Mouse (Mus musculus): ENCODE data around the gene Kctd6. TPM values are rescaled to one million over a fixed set of nuclear protein-coding genes. Genes with fewer than 3 reads are reported as not detected.

The Kctd6 gene
- polyA plus RNA-seq, 1 experiment from 2014 or later = 15.7 TPM

DNA sequence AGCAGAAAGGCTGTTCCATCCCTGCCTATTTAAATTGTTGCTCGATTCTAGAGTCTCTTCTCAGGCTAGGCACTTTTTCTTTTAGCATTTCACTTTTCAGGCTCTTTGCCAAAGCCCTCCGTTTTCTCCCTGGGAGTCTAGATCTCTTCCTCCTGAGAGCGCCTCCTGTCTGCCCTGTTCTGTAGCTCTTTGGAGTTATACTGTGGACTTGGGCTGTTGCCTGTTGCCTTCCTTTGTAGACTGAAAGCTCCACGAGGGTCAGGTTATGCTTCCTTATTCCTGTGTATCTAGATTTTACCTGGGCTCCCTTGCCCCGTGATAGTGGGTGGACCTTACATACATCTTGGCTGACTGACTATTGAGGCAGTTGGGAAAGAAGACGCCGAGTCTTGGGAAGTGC is 4.3 kb downstream of the Kctd6 start:
- H3K27ac ChIP-seq (replicated peaks) = peak overlapping the region; percentile 50
- H3K36me3 ChIP-seq = peaks cover 7% of the 10 kb centered on the region
- peak overlapping the region; percentile 7 for H3K4me2 ChIP-seq (replicated peaks)
- WGBS = 18% methylated on average over 7 of the region's 7 CpGs
- H3K27me3 ChIP-seq = no peaks in the 10 kb centered on the region
- no peak overlapping the region for H3K9ac ChIP-seq (replicated peaks)
- H3K4me1 ChIP-seq = peaks cover 42% of the 10 kb centered on the region
- no peak overlapping the region for H3K4me3 ChIP-seq
- no peak for ATAC-seq (replicated peaks)
- no peaks in the 10 kb centered on the region for H3K9me3 ChIP-seq

DNA sequence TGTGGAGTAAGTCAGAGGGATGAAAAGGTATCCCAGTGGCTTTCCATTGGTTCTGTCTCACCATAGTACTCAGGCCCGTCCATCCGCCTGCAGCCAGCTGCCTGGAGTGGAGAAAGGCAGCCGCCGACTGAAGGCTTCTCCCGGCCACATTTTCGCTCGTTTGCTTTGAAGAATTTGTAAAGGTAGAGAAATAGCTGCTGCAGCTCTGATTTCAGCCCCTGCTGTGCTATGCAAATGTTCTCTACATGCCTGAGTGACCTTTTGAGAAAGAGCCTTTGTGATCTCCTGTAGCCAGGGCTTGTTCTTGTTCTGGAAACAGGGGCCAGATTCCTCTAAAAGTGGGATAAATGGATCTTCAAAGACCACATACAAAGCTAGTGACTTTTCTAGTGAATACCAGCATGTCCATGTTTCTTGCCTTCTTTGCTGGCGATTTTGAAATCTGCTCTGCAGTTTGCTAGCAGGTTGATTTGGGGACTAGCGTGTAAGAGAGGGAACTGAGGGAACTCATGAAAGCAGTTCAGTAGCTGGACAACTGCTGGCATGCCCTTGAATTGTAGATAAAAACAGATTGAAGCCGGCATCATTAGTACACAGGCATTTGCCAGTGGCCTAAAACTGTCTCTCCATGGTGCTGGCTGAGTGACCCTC is 4.9 kb downstream of the Kctd6 start:
- WGBS = 6% methylated on average over 10 of the region's 10 CpGs
- peaks cover 7% of the 10 kb centered on the region for H3K36me3 ChIP-seq
- no peaks in the 10 kb centered on the region for H3K9me3 ChIP-seq
- no peak overlapping the region for H3K4me3 ChIP-seq
- H3K9ac ChIP-seq (replicated peaks) = no peak overlapping the region
- H3K4me1 ChIP-seq = peaks cover 40% of the 10 kb centered on the region
- peak; percentile 1; the same call in 1 of the 2 replicates for ATAC-seq (replicated peaks)
- H3K4me2 ChIP-seq (replicated peaks) = peak overlapping the region; percentile 7
- peak overlapping the region; percentile 50 for H3K27ac ChIP-seq (replicated peaks)
- H3K27me3 ChIP-seq = no peaks in the 10 kb centered on the region

GRCm38 (mm10) chr14:8219876-8220275 is 5.9 kb downstream of the Kctd6 start:
- H3K9ac ChIP-seq (replicated peaks) = no peak overlapping the region
- peaks cover 7% of the 10 kb centered on the region for H3K36me3 ChIP-seq
- H3K4me3 ChIP-seq = no peak overlapping the region
- no peaks in the 10 kb centered on the region for H3K9me3 ChIP-seq
- H3K4me2 ChIP-seq (replicated peaks) = no peak overlapping the region
- no peak for ATAC-seq (replicated peaks)
- peaks cover 37% of the 10 kb centered on the region for H3K4me1 ChIP-seq
- 49% methylated on average over 11 of the region's 11 CpGs for WGBS
- H3K27me3 ChIP-seq = no peaks in the 10 kb centered on the region
- H3K27ac ChIP-seq (replicated peaks) = no peak overlapping the region

DNA sequence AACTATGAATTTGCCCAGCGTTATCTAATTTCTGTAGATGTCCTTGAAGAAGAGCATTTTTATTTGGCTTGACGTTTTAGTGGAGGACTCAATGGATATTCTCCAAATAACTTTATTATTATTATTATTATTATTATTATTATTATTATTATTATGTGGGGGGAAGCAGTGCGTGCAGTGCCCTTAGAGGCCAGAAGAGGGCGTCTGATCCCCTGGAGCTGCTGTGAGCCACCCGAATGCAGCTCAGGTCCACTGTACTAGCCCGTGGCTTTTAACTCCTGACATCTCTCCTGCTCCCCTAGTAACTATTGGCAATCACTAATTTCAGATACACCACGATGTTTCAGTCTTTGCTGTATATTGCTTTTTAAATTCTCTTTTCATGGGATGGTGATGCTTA is 6.4 kb downstream of the Kctd6 start:
- no peaks in the 10 kb centered on the region for H3K9me3 ChIP-seq
- H3K4me1 ChIP-seq = peaks cover 32% of the 10 kb centered on the region
- no peak overlapping the region for H3K27ac ChIP-seq (replicated peaks)
- 61% methylated on average over 7 of the region's 7 CpGs for WGBS
- H3K9ac ChIP-seq (replicated peaks) = no peak overlapping the region
- no peaks in the 10 kb centered on the region for H3K27me3 ChIP-seq
- no peak for ATAC-seq (replicated peaks)
- H3K36me3 ChIP-seq = peaks cover 7% of the 10 kb centered on the region
- no peak overlapping the region for H3K4me3 ChIP-seq
- no peak overlapping the region for H3K4me2 ChIP-seq (replicated peaks)

- H3K27ac ChIP-seq (replicated peaks) = no peak overlapping the region
- no peak overlapping the region for H3K9ac ChIP-seq (replicated peaks)
- peaks cover 7% of the 10 kb centered on the region for H3K36me3 ChIP-seq
- no peak overlapping the region for H3K4me2 ChIP-seq (replicated peaks)
- H3K27me3 ChIP-seq = no peaks in the 10 kb centered on the region
- H3K4me3 ChIP-seq = no peak overlapping the region
- no peaks in the 10 kb centered on the region for H3K9me3 ChIP-seq
- peaks cover 26% of the 10 kb centered on the region for H3K4me1 ChIP-seq
- no peak for ATAC-seq (replicated peaks)
- 95% methylated on average over 2 of the region's 2 CpGs for WGBS
Observed at GRCm38 (mm10) chr14:8220912-8221311, 7.0 kb downstream of the Kctd6 start.

GRCm38 (mm10) chr14:8222561-8222960 is 8.6 kb downstream of the Kctd6 start:
- H3K4me2 ChIP-seq (replicated peaks) = no peak overlapping the region
- ATAC-seq (replicated peaks) = no peak
- H3K27me3 ChIP-seq = no peaks in the 10 kb centered on the region
- WGBS = 96% methylated on average over 16 of the region's 16 CpGs
- H3K36me3 ChIP-seq = peaks cover 7% of the 10 kb centered on the region
- no peaks in the 10 kb centered on the region for H3K9me3 ChIP-seq
- H3K9ac ChIP-seq (replicated peaks) = no peak overlapping the region
- no peak overlapping the region for H3K27ac ChIP-seq (replicated peaks)
- peaks cover 19% of the 10 kb centered on the region for H3K4me1 ChIP-seq
- H3K4me3 ChIP-seq = no peak overlapping the region

- WGBS = 87% methylated on average over 10 of the region's 10 CpGs
- no peak overlapping the region for H3K27ac ChIP-seq (replicated peaks)
- H3K9ac ChIP-seq (replicated peaks) = no peak overlapping the region
Observed at GRCm38 (mm10) chr14:8223506-8224293, 9.8 kb downstream of the Kctd6 start.

GRCm38 (mm10) chr14:8224805-8225204 is 10.9 kb downstream of the Kctd6 start:
- H3K9me3 ChIP-seq = no peaks in the 10 kb centered on the region
- peaks cover 3% of the 10 kb centered on the region; the same call in 1 of the 2 replicates for H3K4me1 ChIP-seq
- WGBS = 77% methylated on average over 2 of the region's 2 CpGs
- peaks cover 7% of the 10 kb centered on the region for H3K36me3 ChIP-seq
- no peaks in the 10 kb centered on the region for H3K27me3 ChIP-seq
- ATAC-seq (replicated peaks) = no peak
- no peak overlapping the region for H3K4me3 ChIP-seq
- H3K9ac ChIP-seq (replicated peaks) = no peak overlapping the region
- H3K4me2 ChIP-seq (replicated peaks) = no peak overlapping the region
- H3K27ac ChIP-seq (replicated peaks) = no peak overlapping the region

More at GRCm38 (mm10) chr14:8223506-8224293, 9.8 kb downstream of the Kctd6 start:
- Histone ChIP-seq H3K9me3 (no peaks in the 10 kb centered on the region), H3K4me1 (peaks cover 9% of the 10 kb centered on the region), H3K4me3 (no peak overlapping the region), H3K27me3 (no peaks in the 10 kb centered on the region), H3K4me2 (replicated peaks) (no peak overlapping the region), H3K36me3 (peaks cover 7% of the 10 kb centered on the region)
- ATAC-seq (replicated peaks) = no peak

GRCm38 (mm10) chr14:8229367-8230019 is 15.6 kb downstream of the Kctd6 start:
- no peak for ATAC-seq (replicated peaks)
- no peak overlapping the region for H3K4me3 ChIP-seq
- 86% methylated on average over 9 of the region's 9 CpGs for WGBS
- H3K36me3 ChIP-seq = no peaks in the 10 kb centered on the region
- no peak overlapping the region for H3K9ac ChIP-seq (replicated peaks)
- H3K27me3 ChIP-seq = no peaks in the 10 kb centered on the region
- no peaks in the 10 kb centered on the region for H3K4me1 ChIP-seq
- H3K27ac ChIP-seq (replicated peaks) = no peak overlapping the region
- H3K9me3 ChIP-seq = no peaks in the 10 kb centered on the region
- H3K4me2 ChIP-seq (replicated peaks) = no peak overlapping the region

DNA sequence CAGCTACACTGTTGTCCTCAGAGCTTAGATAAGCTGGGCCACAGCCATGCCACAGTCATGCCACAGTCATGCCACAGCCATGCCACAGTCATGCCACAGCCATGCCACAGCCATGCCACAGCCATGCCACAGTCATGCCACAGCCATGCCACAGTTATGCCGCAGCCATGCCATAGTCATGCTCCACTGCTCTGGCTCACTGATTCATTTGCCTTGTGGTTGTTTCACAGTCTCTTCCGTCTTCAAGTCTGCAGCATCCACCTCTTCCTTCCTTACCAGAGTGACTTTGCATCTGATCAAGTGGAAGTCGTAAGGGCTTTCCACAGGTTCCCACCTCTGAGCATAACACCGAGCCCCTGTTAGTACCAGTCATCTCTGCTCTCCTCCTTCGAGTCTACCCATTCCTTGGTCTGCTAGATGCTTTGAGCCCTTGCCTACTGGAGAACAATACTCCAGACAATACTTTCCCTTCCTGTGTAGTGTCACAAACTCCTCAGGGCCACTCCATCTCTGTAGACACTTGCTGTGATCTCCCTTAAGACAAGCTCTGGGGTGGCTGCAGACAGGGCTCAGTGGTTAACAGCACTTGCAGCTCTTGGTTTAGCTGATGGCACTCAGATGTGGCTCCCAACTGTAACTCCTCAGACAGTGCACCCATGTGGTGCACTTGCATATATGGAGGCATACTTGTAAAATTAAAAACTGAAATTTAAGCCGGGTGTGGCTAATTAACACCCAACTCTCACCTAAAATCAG is 18.4 kb downstream of the Kctd6 start:
- ATAC-seq (replicated peaks) = no peak
- Histone ChIP-seq H3K9me3 (no peaks in the 10 kb centered on the region), H3K4me1 (no peaks in the 10 kb centered on the region), H3K4me2 (replicated peaks) (no peak overlapping the region), H3K4me3 (no peak overlapping the region), H3K36me3 (no peaks in the 10 kb centered on the region), H3K9ac (replicated peaks) (no peak overlapping the region), H3K27ac (replicated peaks) (no peak overlapping the region), H3K27me3 (no peaks in the 10 kb centered on the region)
- 88% methylated on average over 6 of the region's 6 CpGs for WGBS

- 74% methylated on average over 1 of the region's 1 CpGs for WGBS
- no peak overlapping the region for H3K4me3 ChIP-seq
- ATAC-seq (replicated peaks) = no peak
Observed at GRCm38 (mm10) chr14:8233252-8233651, 19.3 kb downstream of the Kctd6 start.

DNA sequence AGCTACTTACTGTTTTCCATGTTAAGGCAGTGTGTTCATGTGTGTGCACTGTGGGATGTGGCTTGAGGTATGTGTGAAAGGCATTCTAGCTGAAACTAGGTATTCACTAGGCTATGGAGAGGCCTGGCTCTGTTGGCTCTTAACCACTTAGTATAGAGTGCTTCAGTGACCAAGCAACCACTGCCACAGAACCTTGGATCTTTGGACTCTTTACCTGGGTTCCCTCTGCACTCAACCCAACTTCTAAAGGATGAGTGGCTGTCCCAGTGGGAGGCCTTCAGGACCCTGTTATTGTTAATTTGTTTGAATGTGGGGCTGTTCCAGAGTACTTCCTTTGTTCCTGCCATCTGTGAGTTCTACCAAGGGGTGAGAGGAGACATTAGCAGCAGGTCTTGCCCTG is 27.9 kb downstream of the Kctd6 start:
- Histone ChIP-seq H3K9ac (replicated peaks) (no peak overlapping the region), H3K27ac (replicated peaks) (no peak overlapping the region), H3K4me1 (no peaks in the 10 kb centered on the region), H3K36me3 (no peaks in the 10 kb centered on the region), H3K9me3 (no peaks in the 10 kb centered on the region), H3K4me2 (replicated peaks) (no peak overlapping the region), H3K4me3 (no peak overlapping the region), H3K27me3 (no peaks in the 10 kb centered on the region)
- ATAC-seq (replicated peaks) = no peak

More at GRCm38 (mm10) chr14:8233252-8233651, 19.3 kb downstream of the Kctd6 start:
- no peaks in the 10 kb centered on the region for H3K4me1 ChIP-seq
- H3K4me2 ChIP-seq (replicated peaks) = no peak overlapping the region
- H3K9me3 ChIP-seq = no peaks in the 10 kb centered on the region
- no peaks in the 10 kb centered on the region for H3K27me3 ChIP-seq
- no peaks in the 10 kb centered on the region for H3K36me3 ChIP-seq
- no peak overlapping the region for H3K27ac ChIP-seq (replicated peaks)
- H3K9ac ChIP-seq (replicated peaks) = no peak overlapping the region

All from forebrain, embryonic 15.5 days (tissue).